Mouse (Mus musculus) heart, adult 2 months (tissue): ENCODE measurements at regions not wholly inside any gene's neighbourhood (a gene's known extent, or its start where the extent isn't known, plus 50 kb on each side); places are given as distances from the start of the nearest gene placed in this dataset.

Experiments
- CTCF ChIP-seq: fragments of 200-600 bp; IDR thresholded peaks from 2 replicates; pipeline ENCODE4 v1.8.1; 2022; ENCODE audit warnings: antibody characterized with exemption, mild to moderate bottlenecking, moderate library complexity
- POLR2A ChIP-seq: fragments of 200-500 bp; IDR thresholded peaks from 2 replicates; pipeline ENCODE4 v1.6.1; 2011; ENCODE audit warnings: mild to moderate bottlenecking, low read depth, low read length, control low read depth; ENCODE audit not compliant: insufficient read depth

GRCm38 (mm10) chr7:124708771-124709485 lies 726.3 kb downstream of the Hs3st4 start:
- TF ChIP-seq CTCF, result no peak
- no peak for TF ChIP-seq POLR2A
